Mouse (Mus musculus): ENCODE measurements around the gene Plpp4. TPM values are rescaled to one million over a fixed set of nuclear protein-coding genes. Genes with fewer than 3 reads are reported as not detected.

Gene Plpp4
- polyA plus RNA-seq (2012; rRNA removed; ENCODE audit: low replicate concordance): not detected in 2 replicates

GRCm38 (mm10) chr7:129256621-129257373 is at the start of gene Plpp4:
Plpp4 (plus strand) TSS chr7:129257031.

